Mouse (Mus musculus) cerebellum, adult (tissue): Measurements from ENCODE around the gene Fancf.
A peak's percentile ranks its signal among the peaks of the same experiment; 100 is the strongest.

Experiments used
- ATAC-seq: cut with Nextera tagmentation; 2 replicates; pipeline ENCODE4 v1.9.2; 2017; ENCODE audit warnings: mild to moderate bottlenecking, moderate library complexity, mixed read lengths; ENCODE audit not compliant: insufficient number of reproducible peaks, low FRiP score, low TSS enrichment

The Fancf gene

GRCm38 (mm10) chr7:51862097-51862492 lies at the start of gene Fancf:
Gene Fancf (minus strand): TSS chr7:51862267.
- peak; percentile 99 for ATAC-seq

- no peak for ATAC-seq
These were observed 37.0 kb upstream of the Fancf start for GRCm38 (mm10) chr7:51899066-51899465.

- ATAC-seq: no peak
These were observed 32.9 kb upstream of the Fancf start for GRCm38 (mm10) chr7:51894939-51895338.

GRCm38 (mm10) chr7:51894133-51894801 lies 32.2 kb upstream of the Fancf start:
- no peak for ATAC-seq

- no peak for ATAC-seq
These were observed 30.9 kb upstream of the Fancf start for GRCm38 (mm10) chr7:51893008-51893407.

- no peak for ATAC-seq
These were observed 30.3 kb upstream of the Fancf start for GRCm38 (mm10) chr7:51892224-51892965.

- ATAC-seq: no peak
These were observed 27.5 kb upstream of the Fancf start for GRCm38 (mm10) chr7:51889601-51890000.

- no peak for ATAC-seq
These were observed 25.9 kb upstream of the Fancf start for GRCm38 (mm10) chr7:51887678-51888567.

GRCm38 (mm10) chr7:51885345-51885744 lies 23.3 kb upstream of the Fancf start:
- no peak for ATAC-seq

GRCm38 (mm10) chr7:51880121-51880520 lies 18.1 kb upstream of the Fancf start:
- no peak for ATAC-seq

GRCm38 (mm10) chr7:51879136-51879723 lies 17.2 kb upstream of the Fancf start:
- 0 out of 2 replicates have a peak, but pooled peaks have one; percentile 15 for ATAC-seq

- ATAC-seq: no peak
These were observed 16.7 kb upstream of the Fancf start for GRCm38 (mm10) chr7:51878730-51879129.

- ATAC-seq: no peak
These were observed 14.2 kb upstream of the Fancf start for GRCm38 (mm10) chr7:51876316-51876715.

GRCm38 (mm10) chr7:51872597-51872996 lies 10.5 kb upstream of the Fancf start:
- no peak for ATAC-seq

GRCm38 (mm10) chr7:51872041-51872440 lies 10.0 kb upstream of the Fancf start:
- no peak for ATAC-seq

GRCm38 (mm10) chr7:51867983-51868382 lies 5.9 kb upstream of the Fancf start:
- no peak for ATAC-seq

- ATAC-seq: no peak
These were observed 3.3 kb upstream of the Fancf start for GRCm38 (mm10) chr7:51865336-51865735.

GRCm38 (mm10) chr7:51862842-51863241 lies 775 bp upstream of the Fancf start:
- no peak for ATAC-seq

- ATAC-seq: peak; percentile 80
These were observed 594 bp downstream of the Fancf start, which contains the start of gene Gas2 for GRCm38 (mm10) chr7:51861250-51862096. Gene Gas2 (plus strand): TSS chr7:51862015.
